Mouse (Mus musculus): Measurements from ENCODE around the gene Igsf8. TPM values are rescaled to one million over a fixed set of nuclear protein-coding genes. Genes with fewer than 3 reads are reported as not detected.

Gene Igsf8
- 42.5 and 46.0 TPM in 2 replicates for polyA plus RNA-seq (2015; fragmentation: Nextera tagmentation; extraction: Ambion mirVana)

DNA sequence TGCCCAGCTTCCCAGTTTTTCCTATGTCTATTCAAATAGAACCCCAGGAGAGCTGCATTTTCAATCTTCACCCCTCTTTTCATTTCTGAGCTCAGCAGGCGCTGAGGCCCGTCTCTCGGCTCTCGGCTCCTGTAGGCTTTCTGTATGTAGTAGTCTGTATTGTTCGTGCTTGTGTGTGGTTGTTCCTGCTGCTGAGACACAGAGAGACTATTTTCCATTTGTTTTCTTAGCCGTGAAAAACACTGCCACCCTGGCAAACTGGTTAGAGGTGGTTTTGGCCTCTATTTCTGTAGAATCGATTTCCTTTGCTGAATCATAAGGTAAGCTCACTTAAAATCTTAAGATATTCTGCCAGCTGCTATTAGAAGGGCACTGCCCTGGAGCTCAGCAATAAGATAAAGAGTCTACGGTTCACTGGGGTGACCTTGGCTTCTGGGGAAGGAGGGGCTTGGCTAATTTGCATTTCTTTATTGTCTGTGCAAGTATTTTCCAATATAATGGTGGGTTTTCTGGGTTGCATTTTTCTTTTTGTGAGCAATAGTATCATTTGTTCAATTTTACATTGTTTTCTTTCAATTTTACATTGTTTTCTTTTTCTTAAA is at the start of gene Igsf8:
Gene Igsf8, plus strand, starts transcription at position 165 of the 602 bp plus-strand sequence.
- Histone ChIP-seq H3K4me2 (ENCODE audit: low read depth, low read length) (no peak within 1 kb of the TSS), H3K4me3 (ENCODE audit: low read length) (no peak within 1 kb of the TSS), H3K27ac (ENCODE audit: low read length) (no peak within 1 kb of the TSS), H3K4me1 (replicated peaks; ENCODE audit: control insufficient read depth, insufficient read depth, low read length) (no peaks in the 10 kb centered on the region), H3K36me3 (ENCODE audit: control insufficient read depth, insufficient read depth, low read length) (no peaks in the 10 kb centered on the region), H3K9ac (ENCODE audit: low read length) (no peak within 1 kb of the TSS), H3K27me3 (ENCODE audit: control insufficient read depth, insufficient read depth, low read depth, low read length) (no peaks in the 10 kb centered on the region), H3K9me3 (ENCODE audit: control insufficient read depth, low read length) (no peaks in the 10 kb centered on the region)
- 71% methylated on average over 8 of the region's 8 CpGs for WGBS
- ATAC-seq (ENCODE audit: low read depth), result no peak

GRCm38 (mm10) chr1:172212776-172213175 is 48.7 kb upstream of the Igsf8 start:
- Histone ChIP-seq H3K4me1 (replicated peaks; ENCODE audit: control insufficient read depth, insufficient read depth, low read length) (peaks cover 21% of the 10 kb centered on the region), H3K9me3 (ENCODE audit: control insufficient read depth, low read length) (no peaks in the 10 kb centered on the region), H3K27me3 (ENCODE audit: control insufficient read depth, insufficient read depth, low read depth, low read length) (no peaks in the 10 kb centered on the region), H3K36me3 (ENCODE audit: control insufficient read depth, insufficient read depth, low read length) (no peaks in the 10 kb centered on the region), H3K27ac (ENCODE audit: low read length) (no peak overlapping the region; the same call in 1 of the 2 replicates), H3K4me3 (ENCODE audit: low read length) (no peak overlapping the region), H3K4me2 (ENCODE audit: low read depth, low read length) (no peak overlapping the region), H3K9ac (ENCODE audit: low read length) (no peak overlapping the region)
- no peak for ATAC-seq (ENCODE audit: low read depth)
- WGBS, result 43% methylated on average over 5 of the region's 5 CpGs

DNA sequence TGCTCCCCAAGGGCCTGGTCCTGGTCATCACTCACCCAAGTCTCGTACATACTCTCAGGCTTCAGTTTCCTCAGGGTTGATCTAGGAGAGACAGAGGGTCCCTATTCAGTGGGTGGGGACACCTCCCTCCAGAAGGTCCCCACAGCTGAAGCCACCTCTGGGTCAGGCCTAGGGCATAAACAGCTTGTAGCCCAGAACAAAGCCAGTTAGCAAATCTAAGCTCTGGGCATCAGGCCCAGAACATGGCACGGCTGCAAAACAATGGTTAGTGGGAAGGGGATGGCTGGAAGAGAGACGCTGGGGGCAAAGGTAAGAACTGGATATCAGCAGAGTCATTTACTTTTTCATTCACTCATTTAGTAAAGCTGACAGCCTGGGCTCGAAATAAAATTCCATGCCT is 47.7 kb upstream of the Igsf8 start:
- Histone ChIP-seq H3K27me3 (ENCODE audit: control insufficient read depth, insufficient read depth, low read depth, low read length) (no peaks in the 10 kb centered on the region), H3K4me2 (ENCODE audit: low read depth, low read length) (no peak overlapping the region), H3K9me3 (ENCODE audit: control insufficient read depth, low read length) (no peaks in the 10 kb centered on the region), H3K36me3 (ENCODE audit: control insufficient read depth, insufficient read depth, low read length) (no peaks in the 10 kb centered on the region), H3K4me3 (ENCODE audit: low read length) (no peak overlapping the region), H3K27ac (ENCODE audit: low read length) (no peak overlapping the region), H3K9ac (ENCODE audit: low read length) (no peak overlapping the region), H3K4me1 (replicated peaks; ENCODE audit: control insufficient read depth, insufficient read depth, low read length) (peaks cover 24% of the 10 kb centered on the region)
- 60% methylated on average over 4 of the region's 4 CpGs for whole genome bisulfite sequencing
- ATAC-seq (ENCODE audit: low read depth), result no peak

DNA sequence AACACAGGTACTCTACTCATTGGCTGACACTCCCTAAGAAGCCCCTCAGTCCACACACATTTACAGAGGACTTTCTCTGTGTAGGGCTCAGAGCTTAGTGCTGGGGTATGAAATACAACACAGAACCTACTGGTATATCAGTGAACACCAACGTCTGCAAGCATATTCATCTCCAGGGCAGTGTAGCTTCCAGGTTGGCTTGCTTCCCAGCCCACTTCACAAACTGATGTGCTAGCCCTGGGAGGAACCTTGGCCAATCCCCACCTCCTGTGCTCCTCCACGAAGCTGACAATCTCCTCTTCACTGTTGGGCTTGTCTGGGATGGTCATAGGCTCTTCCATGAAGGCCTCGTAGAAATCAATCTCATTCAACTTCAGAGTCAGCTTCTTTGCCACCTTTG is 46.7 kb upstream of the Igsf8 start:
- no peak overlapping the region for H3K9ac ChIP-seq (ENCODE audit: low read length)
- no peak overlapping the region for H3K27ac ChIP-seq (ENCODE audit: low read length)
- H3K27me3 ChIP-seq (ENCODE audit: control insufficient read depth, insufficient read depth, low read depth, low read length), result no peaks in the 10 kb centered on the region
- 27% methylated on average over 3 of the region's 3 CpGs for WGBS
- no peak overlapping the region for H3K4me3 ChIP-seq (ENCODE audit: low read length)
- no peaks in the 10 kb centered on the region for H3K9me3 ChIP-seq (ENCODE audit: control insufficient read depth, low read length)
- H3K4me2 ChIP-seq (ENCODE audit: low read depth, low read length), result no peak overlapping the region
- ATAC-seq (ENCODE audit: low read depth), result 0 out of 2 replicates have a peak, but pooled peaks have one; percentile 15
- H3K4me1 ChIP-seq (replicated peaks; ENCODE audit: control insufficient read depth, insufficient read depth, low read length), result peaks cover 24% of the 10 kb centered on the region
- no peaks in the 10 kb centered on the region for H3K36me3 ChIP-seq (ENCODE audit: control insufficient read depth, insufficient read depth, low read length)

GRCm38 (mm10) chr1:172217148-172217547 is 44.3 kb upstream of the Igsf8 start:
- peaks cover 42% of the 10 kb centered on the region for H3K4me1 ChIP-seq (replicated peaks; ENCODE audit: control insufficient read depth, insufficient read depth, low read length)
- peak overlapping the region; percentile 17 for H3K4me3 ChIP-seq (ENCODE audit: low read length)
- 0% methylated on average over 5 of the region's 5 CpGs for WGBS
- H3K27ac ChIP-seq (ENCODE audit: low read length), result peak overlapping the region; percentile 92
- H3K9ac ChIP-seq (ENCODE audit: low read length), result peak overlapping the region; percentile 64
- ATAC-seq (ENCODE audit: low read depth), result peak; percentile 63
- no peaks in the 10 kb centered on the region for H3K27me3 ChIP-seq (ENCODE audit: control insufficient read depth, insufficient read depth, low read depth, low read length)
- peak overlapping the region; percentile 43 for H3K4me2 ChIP-seq (ENCODE audit: low read depth, low read length)
- H3K9me3 ChIP-seq (ENCODE audit: control insufficient read depth, low read length), result no peaks in the 10 kb centered on the region
- no peaks in the 10 kb centered on the region for H3K36me3 ChIP-seq (ENCODE audit: control insufficient read depth, insufficient read depth, low read length)

- Histone ChIP-seq H3K9me3 (ENCODE audit: control insufficient read depth, low read length) (no peaks in the 10 kb centered on the region), H3K9ac (ENCODE audit: low read length) (no peak overlapping the region), H3K27me3 (ENCODE audit: control insufficient read depth, insufficient read depth, low read depth, low read length) (no peaks in the 10 kb centered on the region), H3K36me3 (ENCODE audit: control insufficient read depth, insufficient read depth, low read length) (no peaks in the 10 kb centered on the region), H3K4me2 (ENCODE audit: low read depth, low read length) (no peak overlapping the region), H3K4me3 (ENCODE audit: low read length) (no peak overlapping the region), H3K4me1 (replicated peaks; ENCODE audit: control insufficient read depth, insufficient read depth, low read length) (peaks cover 39% of the 10 kb centered on the region), H3K27ac (ENCODE audit: low read length) (no peak overlapping the region)
- WGBS, result 51% methylated on average over 15 of the region's 15 CpGs
- no peak for ATAC-seq (ENCODE audit: low read depth)
Observed at GRCm38 (mm10) chr1:172218164-172218910, 43.1 kb upstream of the Igsf8 start.

DNA sequence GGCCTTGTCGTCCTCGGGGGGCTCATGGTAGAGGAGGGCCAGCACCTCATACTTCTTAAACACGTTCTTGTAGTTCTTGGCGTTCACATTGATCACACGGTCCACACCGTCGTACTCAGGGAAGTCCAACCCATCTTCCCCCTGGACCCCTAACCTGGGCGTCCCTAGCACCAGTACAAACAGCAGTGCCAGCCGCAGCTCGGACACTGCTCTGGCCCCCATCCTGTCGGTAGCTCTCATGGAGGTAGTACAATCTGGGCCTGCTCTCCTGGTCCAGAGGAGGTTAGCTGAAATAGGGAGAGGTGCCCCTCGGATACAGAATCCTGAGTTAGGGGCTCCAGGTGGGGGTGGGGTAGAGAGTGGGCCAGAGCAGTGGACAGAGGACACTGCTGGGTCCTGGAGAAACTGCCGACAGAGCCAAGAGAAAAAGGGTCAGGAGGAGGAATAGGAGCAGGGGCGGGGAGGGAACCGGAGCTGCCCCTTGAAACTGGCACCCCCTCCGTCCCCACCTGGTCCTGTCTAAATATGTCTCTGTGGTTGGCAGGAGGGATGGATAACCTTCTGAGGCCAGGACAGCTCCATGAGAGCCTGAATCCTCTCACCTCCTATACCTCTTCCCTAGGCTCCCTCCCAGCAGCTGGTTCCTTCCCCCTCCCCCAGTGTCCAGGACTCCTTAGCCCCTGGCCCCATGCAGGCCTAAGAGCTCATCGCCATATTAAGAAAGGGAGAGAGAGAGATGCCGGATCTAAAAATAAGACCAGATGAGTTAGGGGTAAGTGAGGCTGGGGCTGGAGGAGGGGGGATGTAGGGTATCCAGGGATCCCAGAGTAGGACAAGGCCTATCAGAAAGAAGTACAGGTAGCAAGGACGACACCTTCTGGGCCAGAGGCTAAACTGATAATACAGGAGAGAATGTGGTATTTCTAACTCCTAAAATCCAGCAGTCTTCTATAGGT is 41.7 kb upstream of the Igsf8 start, which contains the start of gene Casq1:
Gene Casq1, minus strand, starts transcription at position 418 of the 956 bp plus-strand sequence.
- 76% methylated on average over 19 of the region's 19 CpGs for WGBS
- no peaks in the 10 kb centered on the region for H3K27me3 ChIP-seq (ENCODE audit: control insufficient read depth, insufficient read depth, low read depth, low read length)
- no peaks in the 10 kb centered on the region for H3K9me3 ChIP-seq (ENCODE audit: control insufficient read depth, low read length)
- no peak for ATAC-seq (ENCODE audit: low read depth)
- H3K4me2 ChIP-seq (ENCODE audit: low read depth, low read length), result no peak within 1 kb of the TSS
- H3K4me3 ChIP-seq (ENCODE audit: low read length), result no peak within 1 kb of the TSS
- H3K4me1 ChIP-seq (replicated peaks; ENCODE audit: control insufficient read depth, insufficient read depth, low read length), result peaks cover 31% of the 10 kb centered on the region
- H3K27ac ChIP-seq (ENCODE audit: low read length), result peak within 1 kb of the TSS; percentile 82
- H3K36me3 ChIP-seq (ENCODE audit: control insufficient read depth, insufficient read depth, low read length), result no peaks in the 10 kb centered on the region
- H3K9ac ChIP-seq (ENCODE audit: low read length), result no peak within 1 kb of the TSS

DNA sequence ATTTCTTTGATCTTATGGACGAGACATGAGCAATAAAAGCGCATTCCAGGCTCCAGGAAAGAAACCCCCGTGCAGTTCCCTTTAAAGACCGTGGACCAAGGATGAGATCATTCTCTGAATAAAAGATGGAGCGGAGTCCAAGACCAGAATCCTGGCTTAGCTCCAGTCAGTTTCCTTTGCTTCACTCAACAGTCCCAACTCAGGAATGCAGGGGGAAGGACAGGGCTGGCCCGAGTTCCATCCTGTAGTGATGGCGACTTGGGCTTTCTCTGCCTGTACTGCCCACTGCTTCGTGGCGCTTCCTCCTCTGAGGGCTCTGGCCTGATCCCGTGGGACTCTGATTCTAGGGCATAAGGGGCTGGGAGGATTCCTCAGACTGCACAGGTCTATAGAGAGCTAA is 41.0 kb upstream of the Igsf8 start:
- peak; percentile 80 for ATAC-seq (ENCODE audit: low read depth)
- H3K27ac ChIP-seq (ENCODE audit: low read length), result peak overlapping the region; percentile 82
- H3K4me1 ChIP-seq (replicated peaks; ENCODE audit: control insufficient read depth, insufficient read depth, low read length), result peaks cover 28% of the 10 kb centered on the region
- 25% methylated on average over 10 of the region's 10 CpGs for WGBS
- H3K4me2 ChIP-seq (ENCODE audit: low read depth, low read length), result no peak overlapping the region
- H3K36me3 ChIP-seq (ENCODE audit: control insufficient read depth, insufficient read depth, low read length), result no peaks in the 10 kb centered on the region
- H3K4me3 ChIP-seq (ENCODE audit: low read length), result no peak overlapping the region
- no peaks in the 10 kb centered on the region for H3K9me3 ChIP-seq (ENCODE audit: control insufficient read depth, low read length)
- H3K27me3 ChIP-seq (ENCODE audit: control insufficient read depth, insufficient read depth, low read depth, low read length), result no peaks in the 10 kb centered on the region
- H3K9ac ChIP-seq (ENCODE audit: low read length), result no peak overlapping the region

Data from lung, embryonic 16.5 days (tissue).